14 mouse cellular contexts compared by ENCODE assay signal in the genomic region with DNA sequence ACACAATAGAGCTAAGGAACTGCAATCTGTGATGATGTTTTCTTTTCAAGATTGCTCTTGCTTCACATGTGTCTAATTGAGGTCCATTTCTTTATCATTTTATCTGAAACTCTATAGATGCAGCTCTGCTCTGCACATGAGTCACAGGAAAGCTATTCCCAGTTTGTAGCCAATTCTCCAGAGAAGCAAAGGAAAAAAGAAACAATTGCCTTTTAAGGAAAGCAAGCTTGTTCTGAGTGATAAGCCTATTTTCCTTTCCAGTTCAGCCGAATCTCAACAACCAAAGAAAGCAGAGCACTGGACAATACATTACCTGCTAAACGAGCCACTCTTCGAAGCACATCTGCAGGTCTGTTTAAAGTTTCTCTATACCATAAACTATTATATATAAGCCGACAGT. TPM values are rescaled to one million over a fixed set of nuclear protein-coding genes. Genes with fewer than 3 reads are reported as not detected.
DNase-seq lines count a peak whose midpoint lies in the region; ATAC-seq and TF ChIP-seq lines count a peak whose summit lies in the region.
"Had no signal": no experiment of that assay in that cellular context is flagged by ENCODE, and none has a peak within 500 bp of the region (broad histone marks: within the 10 kb centered on the region; RNA-seq: fewer than 3 reads in every experiment).

No protein-coding gene starts in this region.

- H3K4me3 ChIP-seq in gastrocnemius, adult 2 months, result peak overlapping the region; percentile 15; the same call in 1 of the 2 replicates
- no peak overlapping the region for H3K4me3 ChIP-seq in lung, embryonic 16.5 days (ENCODE audit: low read length)
- no peak overlapping the region for H3K4me3 ChIP-seq in heart, embryonic 16.5 days (ENCODE audit: low read length)
- no peak overlapping the region for H3K4me3 ChIP-seq in stomach, postnatal 0 days (ENCODE audit: low read depth, low read length)
- H3K4me3 ChIP-seq: forebrain, embryonic 10.5 days; layer of hippocampus, adult 2 months; liver, embryonic 13.5 days had no signal

- H3K36me3 ChIP-seq in lung, embryonic 16.5 days (ENCODE audit: control insufficient read depth, insufficient read depth, low read length), result no peaks in the 10 kb centered on the region
- H3K36me3 ChIP-seq in heart, embryonic 16.5 days (ENCODE audit: control insufficient read depth, insufficient read depth), result no peaks in the 10 kb centered on the region
- no peaks in the 10 kb centered on the region for H3K36me3 ChIP-seq in stomach, postnatal 0 days (ENCODE audit: control insufficient read depth, insufficient read depth, low read length)
- H3K36me3 ChIP-seq: forebrain, embryonic 10.5 days; liver, embryonic 13.5 days had no signal

- no peaks in the 10 kb centered on the region for H3K9me3 ChIP-seq in lung, embryonic 16.5 days (ENCODE audit: control insufficient read depth, low read length)
- no peaks in the 10 kb centered on the region for H3K9me3 ChIP-seq in heart, embryonic 16.5 days (replicated peaks; ENCODE audit: control insufficient read depth, low read length)
- no peaks in the 10 kb centered on the region for H3K9me3 ChIP-seq in stomach, postnatal 0 days (ENCODE audit: control insufficient read depth, low read length)
- H3K9me3 ChIP-seq: forebrain, embryonic 10.5 days; liver, embryonic 13.5 days had no signal

- H3K4me2 ChIP-seq in lung, embryonic 16.5 days (ENCODE audit: low read depth, low read length), result 0 out of 2 replicates have a peak overlapping the region, but pooled peaks have one; percentile 0
- H3K4me2 ChIP-seq in heart, embryonic 16.5 days (ENCODE audit: low read depth, low read length), result peak overlapping the region; percentile 14; the same call in 1 of the 2 replicates
- peak overlapping the region; percentile 28 for H3K4me2 ChIP-seq in stomach, postnatal 0 days (replicated peaks; ENCODE audit: low read depth)
- H3K4me2 ChIP-seq: liver, embryonic 13.5 days had no signal

- no peak overlapping the region for H3K9ac ChIP-seq in lung, embryonic 16.5 days (ENCODE audit: low read length)
- H3K9ac ChIP-seq in heart, embryonic 16.5 days (ENCODE audit: low read length), result no peak overlapping the region
- no peak overlapping the region for H3K9ac ChIP-seq in stomach, postnatal 0 days (ENCODE audit: low read length)
- H3K9ac ChIP-seq: liver, embryonic 13.5 days had no signal

- intact Hi-C loops in gastrocnemius, adult 2 months (cut with DNase I), result no loop called here
- intact Hi-C loops in gastrocnemius, postnatal 14 days (cut with DNase I; ENCODE audit: low total_unique reads), result no loop called here

- no peak for TF ChIP-seq EP300 in stomach, postnatal 0 days (optimal IDR thresholded peaks at IDR 0.05)

- whole genome bisulfite sequencing in lung, embryonic 16.5 days, result 14% methylated on average over 4 of the region's 4 CpGs
- 35% methylated on average over 4 of the region's 4 CpGs for WGBS in heart, embryonic 16.5 days
- 2% methylated on average over 4 of the region's 4 CpGs for WGBS in stomach, postnatal 0 days

- ATAC-seq in lung, embryonic 16.5 days (ENCODE audit: low read depth), result peak; percentile 79
- ATAC-seq in heart, embryonic 16.5 days (replicated peaks; ENCODE audit: extremely low read depth, insufficient read depth, low FRiP score), result peak; percentile 70
- ATAC-seq in stomach, postnatal 0 days (ENCODE audit: low FRiP score, low TSS enrichment), result peak; percentile 72; the same call in 1 of the 2 replicates
- no peak for ATAC-seq in monocyte, adult 5-6 weeks (replicated peaks; ENCODE audit: insufficient number of reproducible peaks, low FRiP score, low TSS enrichment, poor library complexity, severe bottlenecking)

- peaks cover 9% of the 10 kb centered on the region; the same call in 1 of the 2 replicates for H3K4me1 ChIP-seq in lung, embryonic 16.5 days (replicated peaks; ENCODE audit: control insufficient read depth, insufficient read depth, low read length)
- H3K4me1 ChIP-seq in heart, embryonic 16.5 days (ENCODE audit: control insufficient read depth, insufficient read depth, low read length), result peaks cover 9% of the 10 kb centered on the region; the same call in 1 of the 2 replicates
- H3K4me1 ChIP-seq in stomach, postnatal 0 days (replicated peaks; ENCODE audit: control insufficient read depth, insufficient read depth), result 0 out of 2 replicates have a peak, but pooled peaks cover 3% of the 10 kb centered on the region
- H3K4me1 ChIP-seq: liver, embryonic 13.5 days had no signal

- no peaks in the 10 kb centered on the region for H3K27me3 ChIP-seq in lung, embryonic 16.5 days (ENCODE audit: control insufficient read depth, insufficient read depth, low read depth, low read length)
- H3K27me3 ChIP-seq in heart, embryonic 16.5 days (ENCODE audit: control insufficient read depth, insufficient read depth, low read length), result no peaks in the 10 kb centered on the region
- no peaks in the 10 kb centered on the region for H3K27me3 ChIP-seq in stomach, postnatal 0 days (ENCODE audit: control insufficient read depth, insufficient read depth, low read length)
- H3K27me3 ChIP-seq: liver, embryonic 13.5 days had no signal

- TF ChIP-seq CTCF in gastrocnemius, adult 2 months (IDR thresholded peaks at IDR 0.05), result no peak
- no peak for TF ChIP-seq CTCF in stomach, postnatal 0 days (IDR thresholded peaks at IDR 0.05; ENCODE audit: low read depth)

- peak overlapping the region; percentile 71 for H3K27ac ChIP-seq in gastrocnemius, adult 2 months
- peak overlapping the region; percentile 77 for H3K27ac ChIP-seq in lung, embryonic 16.5 days (ENCODE audit: low read length)
- peak overlapping the region; percentile 71 for H3K27ac ChIP-seq in heart, embryonic 16.5 days (ENCODE audit: low read length)
- peak overlapping the region; percentile 86 for H3K27ac ChIP-seq in stomach, postnatal 0 days (replicated peaks)
- H3K27ac ChIP-seq: forebrain, embryonic 10.5 days; layer of hippocampus, adult 2 months; liver, embryonic 13.5 days had no signal

- DNase-seq in gastrocnemius, adult 2 months, result no peak
- no peak for DNase-seq in gastrocnemius, postnatal 14 days
- no peak for DNase-seq in lung, postnatal 14 days
- DNase-seq in stomach, postnatal 0 days (ENCODE audit: low spot score), result no peak
- no peak for DNase-seq in left cerebral cortex, adult 9 months (ENCODE audit: low spot score in 2 of 2)
- DNase-seq: adrenal gland, postnatal 25 days; cerebellum, adult 9-10 months; liver, embryonic 13.5 days; midbrain, embryonic 14.5 days had no signal

RNA-seq across cellular contexts. Expression of gene Synpo2, which starts 31.3 kb away (rescaled TPM):
- total RNA-seq in gastrocnemius, adult 2 months (2021), result 100 to 1,000 TPM; 209 to 273 TPM
- total RNA-seq in gastrocnemius, postnatal 14 days (2021), result 100 to 1,000 TPM; 175 to 193 TPM
- 9.1 and 12.1 TPM in 2 replicates for polyA plus RNA-seq in lung, embryonic 16.5 days (2015; fragmentation: Nextera tagmentation; extraction: Ambion mirVana)
- 11.4 and 11.5 TPM in 2 replicates for polyA plus RNA-seq in heart, embryonic 16.5 days (2015; fragmentation: Nextera tagmentation; extraction: Ambion mirVana)
- polyA plus RNA-seq in stomach, postnatal 0 days (2015; fragmentation: Nextera tagmentation; extraction: Ambion mirVana), result 19.9 and 20.7 TPM in 2 replicates
- total RNA-seq in monocyte, adult 5-6 weeks (2017), result 0.39 TPM in 1 of 3 replicates, not detected in the others

Comparison
In these comparisons a context has a peak if more than half of its experiments do, and no peak if none do; other contexts are left out.
1. RNA of gene Synpo2, which starts 31.3 kb away (total RNA-seq): 209 to 273 TPM in gastrocnemius, adult 2 months and 175 to 193 TPM in gastrocnemius, postnatal 14 days; 0.39 TPM in monocyte, adult 5-6 weeks; every median in the first group is over 100 times any median in the second.
2. Peak in every context shown above with its lines, with median percentiles within 50 percentile points of each other: H3K27ac ChIP-seq and H3K4me2 ChIP-seq.